Mouse (Mus musculus) ovary, adult 2 months (tissue): ENCODE results near the gene Dusp16. TPM values are rescaled to one million over a fixed set of nuclear protein-coding genes. Genes with fewer than 3 reads are reported as not detected.

Experiments
- polyA plus RNA-seq: library from polyadenylated mRNA; depleted of rRNA; stranded (reverse); fragments of >200 nt; gene quantifications from 2 replicates; pipeline ENCODE4 v1.2.3, GENCODE M21; 2012; rRNA removed

Gene Dusp16
- polyA plus RNA-seq = 20.9 and 21.1 TPM in 2 replicates

GRCm38 (mm10) chr6:134792141-134793045 is at the start of gene Dusp16:
Gene Dusp16, minus strand, starts transcription at chr6:134792625.

GRCm38 (mm10) chr6:134829786-134830700 is 37.6 kb upstream of the Dusp16 start, which contains the start of gene Crebl2:
Gene Crebl2, plus strand, starts transcription at chr6:134830154.

Other genes starting within 250 kb of the Dusp16 start
- 43.5 and 46.1 TPM in 2 replicates for gene Lrp6, start 225.7 kb downstream of the Dusp16 start, polyA plus RNA-seq
- 8.7 and 11.6 TPM in 2 replicates for gene Mansc1, start 160.1 kb downstream of the Dusp16 start, polyA plus RNA-seq
- 22.1 and 30.7 TPM in 2 replicates for gene Borcs5, start 153.1 kb downstream of the Dusp16 start, polyA plus RNA-seq
- gene Crebl2, start 37.5 kb upstream of the Dusp16 start, polyA plus RNA-seq = 6.4 and 6.5 TPM in 2 replicates
- gene Gpr19, start 106.0 kb upstream of the Dusp16 start, polyA plus RNA-seq = 12.3 and 13.0 TPM in 2 replicates
- 40.3 and 42.4 TPM in 2 replicates for gene Cdkn1b, start 127.8 kb upstream of the Dusp16 start, polyA plus RNA-seq
- 2.5 and 4.5 TPM in 2 replicates for gene Apold1, start 189.1 kb upstream of the Dusp16 start, polyA plus RNA-seq
- gene Ddx47, start 219.0 kb upstream of the Dusp16 start, polyA plus RNA-seq = 41.1 and 44.6 TPM in 2 replicates